Mouse (Mus musculus): ENCODE results near the gene Mgll.

DNA sequence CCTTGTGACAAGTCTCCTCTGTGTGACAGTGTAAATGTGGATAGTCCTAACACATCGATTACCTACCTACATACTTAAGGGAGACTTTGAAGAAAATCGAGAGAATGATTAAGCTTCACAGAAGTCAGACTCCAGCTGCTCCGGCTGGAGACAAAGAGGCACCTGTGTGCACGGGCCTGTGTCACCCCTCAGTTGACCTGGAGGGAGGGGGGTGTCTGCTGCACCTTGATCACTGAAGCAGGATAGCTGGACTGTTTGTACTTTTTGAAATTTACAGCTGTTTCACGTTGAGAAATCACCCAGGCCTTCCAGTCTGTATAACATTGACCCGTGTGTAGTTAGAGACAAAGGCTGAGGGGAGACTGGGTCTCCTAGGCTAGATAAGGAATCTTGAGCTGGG lies 26.7 kb downstream of the Mgll start:
- TF ChIP-seq POLR2A (IDR thresholded peaks at IDR 0.05; ENCODE audit: insufficient read depth, low read depth, low read length) = no peak
- TF ChIP-seq CTCF (IDR thresholded peaks at IDR 0.05; ENCODE audit: insufficient read depth, low read depth, low read length) = no peak

All from olfactory bulb, adult 2 months (tissue).